Mouse (Mus musculus): ENCODE measurements around the gene Slc10a3. TPM values are rescaled to one million over a fixed set of nuclear protein-coding genes. Genes with fewer than 3 reads are reported as not detected.

Gene Slc10a3
- 8.3 and 8.5 TPM in 2 replicates for polyA plus RNA-seq (2015; fragmentation: Nextera tagmentation; extraction: Ambion mirVana)

DNA sequence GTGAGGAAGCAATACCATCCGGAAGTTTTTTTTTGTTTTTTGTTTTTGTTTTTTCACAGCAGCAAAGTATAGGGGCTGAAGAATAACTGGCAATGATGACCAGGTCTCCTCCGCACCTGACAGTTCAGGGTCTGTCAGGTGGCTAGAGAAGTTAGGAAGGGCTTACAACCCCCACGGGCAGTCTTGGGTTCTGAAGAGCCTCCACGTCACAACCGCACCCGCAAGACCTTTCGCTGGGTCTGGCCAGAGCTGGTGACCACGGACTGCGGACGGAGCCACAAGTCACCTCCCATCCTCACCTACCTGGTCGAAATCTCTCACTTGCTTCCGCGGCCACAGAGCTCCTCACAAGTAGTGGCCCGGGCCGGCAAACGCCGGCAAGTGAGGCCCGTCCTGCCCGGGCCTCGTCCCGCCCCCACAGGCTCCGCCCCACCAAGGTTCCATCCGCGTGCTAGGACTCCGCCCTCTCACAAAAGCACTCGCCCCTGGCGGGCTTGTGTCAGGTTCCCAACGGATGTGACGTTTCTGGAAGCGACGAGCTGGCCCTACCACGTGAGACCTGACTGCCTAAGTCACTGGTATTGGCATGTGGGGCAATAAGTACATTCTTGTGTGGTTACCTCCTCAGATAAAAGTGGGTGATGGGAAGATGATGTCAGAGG lies at the start of gene Slc10a3, which contains the start of gene Ubl4a:
Slc10a3 (minus strand) TSS at position 462 of the 662 bp plus-strand sequence.
Ubl4a (minus strand) TSS at position 331 of the 662 bp plus-strand sequence.
- Histone ChIP-seq H3K9ac (replicated peaks; ENCODE audit: low read depth, low read length) (peak within 1 kb of the TSS; percentile 56), H3K27me3 (replicated peaks; ENCODE audit: control insufficient read depth, insufficient read depth, low read length) (no peaks in the 10 kb centered on the region), H3K4me3 (replicated peaks; ENCODE audit: low read length) (peak within 1 kb of the TSS; percentile 50), H3K27ac (ENCODE audit: low read length) (no peak within 1 kb of the TSS), H3K9me3 (ENCODE audit: control insufficient read depth, low read length) (no peaks in the 10 kb centered on the region), H3K4me1 (replicated peaks; ENCODE audit: control insufficient read depth, insufficient read depth, low read length) (peaks cover 4% of the 10 kb centered on the region), H3K36me3 (ENCODE audit: control insufficient read depth, insufficient read depth) (no peaks in the 10 kb centered on the region), H3K4me2 (ENCODE audit: low read length) (peak within 1 kb of the TSS; percentile 66)
- ATAC-seq, result peak; percentile 91
- 24% methylated on average over 32 of the region's 32 CpGs for WGBS

DNA sequence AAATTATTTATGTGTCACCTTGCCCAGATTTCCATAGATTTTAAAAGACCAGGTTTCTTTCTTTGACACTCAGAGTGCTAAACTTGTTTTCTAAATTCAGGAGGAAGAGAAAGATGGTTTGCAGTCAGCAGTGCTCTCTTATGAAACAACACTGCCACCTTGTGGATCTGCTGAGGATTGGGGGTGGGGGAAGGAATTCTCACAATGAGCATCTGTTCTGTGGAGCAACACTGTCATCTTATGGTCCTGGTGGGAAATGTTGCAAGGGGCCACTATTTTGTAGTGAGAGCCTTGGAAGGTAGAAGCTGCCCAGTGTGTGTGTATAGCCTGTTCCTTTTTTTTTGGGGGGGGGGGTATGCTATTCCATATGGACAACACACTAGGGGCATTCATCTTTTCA lies 40.2 kb upstream of the Slc10a3 start:
- Histone ChIP-seq H3K9ac (replicated peaks; ENCODE audit: low read depth, low read length) (no peak overlapping the region), H3K4me1 (replicated peaks; ENCODE audit: control insufficient read depth, insufficient read depth, low read length) (no peaks in the 10 kb centered on the region), H3K4me2 (ENCODE audit: low read length) (no peak overlapping the region), H3K27me3 (replicated peaks; ENCODE audit: control insufficient read depth, insufficient read depth, low read length) (no peaks in the 10 kb centered on the region), H3K36me3 (ENCODE audit: control insufficient read depth, insufficient read depth) (0 out of 2 replicates have a peak, but pooled peaks cover 2% of the 10 kb centered on the region), H3K4me3 (replicated peaks; ENCODE audit: low read length) (no peak overlapping the region), H3K9me3 (ENCODE audit: control insufficient read depth, low read length) (no peaks in the 10 kb centered on the region), H3K27ac (ENCODE audit: low read length) (no peak overlapping the region)
- peak; percentile 87 for ATAC-seq

DNA sequence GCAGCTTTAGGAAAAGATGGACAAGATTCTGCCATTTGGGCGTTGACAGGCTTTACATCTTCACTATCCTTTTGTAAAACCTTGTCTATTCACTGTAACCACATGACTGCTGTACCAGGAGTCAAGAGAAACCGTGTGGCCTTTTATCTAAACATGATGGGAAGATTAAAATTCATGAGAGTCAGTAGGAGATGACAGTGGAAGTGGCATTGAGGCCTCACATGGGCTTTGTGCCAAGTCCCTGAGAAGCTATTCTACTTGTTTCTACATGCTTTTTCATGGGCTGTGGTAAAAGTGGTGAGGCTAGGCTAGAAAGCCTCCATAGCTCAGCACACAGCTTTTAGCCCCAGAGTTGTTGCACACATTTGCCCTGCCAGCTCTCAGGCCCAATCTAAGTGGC lies 35.2 kb upstream of the Slc10a3 start:
- H3K9me3 ChIP-seq (ENCODE audit: control insufficient read depth, low read length), result no peaks in the 10 kb centered on the region

DNA sequence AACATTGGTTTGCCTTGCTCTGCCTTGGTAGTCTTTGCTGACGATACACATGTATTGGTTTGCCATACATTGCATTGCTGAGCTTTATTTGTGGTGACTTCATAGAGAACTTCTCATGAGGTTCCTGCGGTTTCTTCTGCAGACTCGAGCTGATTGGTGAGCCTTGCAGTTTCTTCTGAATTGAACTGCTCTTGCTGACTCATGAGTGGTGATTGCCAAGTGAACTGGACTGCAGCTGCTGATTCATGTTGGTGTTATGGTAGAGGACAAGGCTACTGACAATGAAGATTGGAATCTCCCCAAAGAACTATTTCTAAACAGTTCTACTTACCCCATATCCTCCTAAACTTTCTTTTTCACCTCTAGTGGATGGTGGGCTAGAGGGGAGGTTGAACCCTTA lies 27.0 kb upstream of the Slc10a3 start:
- Histone ChIP-seq H3K27ac (ENCODE audit: low read length) (no peak overlapping the region), H3K9me3 (ENCODE audit: control insufficient read depth, low read length) (no peaks in the 10 kb centered on the region), H3K36me3 (ENCODE audit: control insufficient read depth, insufficient read depth) (no peaks in the 10 kb centered on the region), H3K4me2 (ENCODE audit: low read length) (no peak overlapping the region), H3K9ac (replicated peaks; ENCODE audit: low read depth, low read length) (no peak overlapping the region), H3K4me1 (replicated peaks; ENCODE audit: control insufficient read depth, insufficient read depth, low read length) (no peaks in the 10 kb centered on the region), H3K4me3 (replicated peaks; ENCODE audit: low read length) (no peak overlapping the region), H3K27me3 (replicated peaks; ENCODE audit: control insufficient read depth, insufficient read depth, low read length) (no peaks in the 10 kb centered on the region)
- WGBS, result 85% methylated on average over 3 of the region's 3 CpGs
- ATAC-seq, result no peak

More for the DNA sequence above, 35.2 kb upstream of the Slc10a3 start:
- H3K4me3 ChIP-seq (replicated peaks; ENCODE audit: low read length), result no peak overlapping the region
- H3K4me1 ChIP-seq (replicated peaks; ENCODE audit: control insufficient read depth, insufficient read depth, low read length), result no peaks in the 10 kb centered on the region
- no peaks in the 10 kb centered on the region for H3K27me3 ChIP-seq (replicated peaks; ENCODE audit: control insufficient read depth, insufficient read depth, low read length)
- no peak for ATAC-seq
- H3K36me3 ChIP-seq (ENCODE audit: control insufficient read depth, insufficient read depth), result no peaks in the 10 kb centered on the region
- WGBS, result 62% methylated on average over 2 of the region's 2 CpGs
- H3K9ac ChIP-seq (replicated peaks; ENCODE audit: low read depth, low read length), result no peak overlapping the region
- no peak overlapping the region for H3K27ac ChIP-seq (ENCODE audit: low read length)
- H3K4me2 ChIP-seq (ENCODE audit: low read length), result no peak overlapping the region

DNA sequence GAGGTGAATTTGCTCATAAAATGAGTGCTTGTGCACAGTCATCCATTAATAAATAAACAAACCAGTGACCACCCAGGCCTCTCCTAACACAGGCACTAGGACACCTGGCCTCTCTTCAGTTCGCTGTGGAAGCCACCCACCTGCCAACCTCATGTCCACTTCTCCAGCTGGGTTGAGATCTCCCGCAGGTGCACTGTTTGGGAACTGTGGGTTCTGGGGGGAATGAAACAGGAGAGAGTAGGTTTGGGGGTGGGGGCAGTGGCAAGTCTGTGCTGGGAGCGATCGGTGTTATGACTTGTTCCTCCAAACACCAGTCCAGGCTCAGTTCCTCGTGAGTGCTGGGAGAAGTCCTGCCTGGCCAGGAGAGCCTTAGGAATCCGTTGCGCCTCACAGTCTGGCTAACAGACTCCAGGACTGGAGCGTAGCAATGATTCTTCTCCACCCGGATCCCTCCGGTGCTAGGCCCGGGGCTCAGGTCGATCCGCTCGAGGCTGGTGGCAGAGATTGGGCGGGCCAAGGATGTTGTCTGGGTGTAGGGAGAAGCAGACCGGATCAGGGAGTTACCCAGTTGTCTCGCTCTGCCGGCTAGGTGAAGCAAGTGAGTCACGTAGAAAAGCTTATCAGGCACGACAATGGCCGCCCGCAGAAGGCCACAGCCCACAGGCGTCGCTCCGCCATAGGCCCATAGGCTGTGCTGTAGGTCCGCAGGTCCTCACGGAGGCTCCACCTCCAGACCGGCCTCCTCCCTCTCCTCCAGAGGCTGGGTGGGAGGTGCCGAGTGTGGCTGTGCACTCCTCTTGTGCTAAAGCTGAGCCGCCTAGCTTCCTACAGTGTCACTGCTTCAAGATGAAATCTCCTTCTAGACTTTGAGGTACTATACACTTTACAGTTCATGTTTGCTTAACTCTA lies 19.6 kb upstream of the Slc10a3 start, which contains the start of the genes Fam3a and Ikbkg:
Fam3a (minus strand) TSS at position 738 of the 909 bp plus-strand sequence.
Ikbkg (plus strand) TSS at position 756 of the 909 bp plus-strand sequence.
- Histone ChIP-seq H3K4me2 (ENCODE audit: low read length) (peak within 1 kb of the TSS; percentile 67), H3K36me3 (ENCODE audit: control insufficient read depth, insufficient read depth) (no peaks in the 10 kb centered on the region), H3K9me3 (ENCODE audit: control insufficient read depth, low read length) (no peaks in the 10 kb centered on the region), H3K9ac (replicated peaks; ENCODE audit: low read depth, low read length) (peak within 1 kb of the TSS; percentile 78), H3K27me3 (replicated peaks; ENCODE audit: control insufficient read depth, insufficient read depth, low read length) (no peaks in the 10 kb centered on the region), H3K4me3 (replicated peaks; ENCODE audit: low read length) (peak within 1 kb of the TSS; percentile 54), H3K27ac (ENCODE audit: low read length) (peak within 1 kb of the TSS; percentile 75), H3K4me1 (replicated peaks; ENCODE audit: control insufficient read depth, insufficient read depth, low read length) (peaks cover 9% of the 10 kb centered on the region)
- ATAC-seq, result peak; percentile 100
- WGBS, result 20% methylated on average over 30 of the region's 30 CpGs

DNA sequence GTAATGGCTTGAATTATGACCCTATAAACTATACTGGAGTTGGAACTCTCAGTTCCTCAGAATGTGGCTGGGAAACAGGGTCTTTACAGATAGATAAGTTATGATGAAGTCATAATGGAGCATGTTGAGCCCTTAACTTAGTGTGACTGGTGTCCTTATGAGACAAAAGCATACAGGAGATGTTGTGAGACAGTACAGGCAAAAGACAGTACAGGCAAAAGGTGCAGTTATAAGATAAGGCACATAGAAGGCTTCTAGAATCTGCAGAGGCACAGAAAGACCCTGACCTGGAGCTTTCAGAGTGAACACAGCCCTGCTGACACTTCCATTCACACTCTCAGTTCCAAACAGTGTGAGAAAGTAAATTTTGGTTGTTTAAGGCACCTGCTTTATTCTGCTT lies 15.0 kb upstream of the Slc10a3 start:
- no peaks in the 10 kb centered on the region for H3K27me3 ChIP-seq (replicated peaks; ENCODE audit: control insufficient read depth, insufficient read depth, low read length)
- no peak for ATAC-seq
- peaks cover 6% of the 10 kb centered on the region for H3K4me1 ChIP-seq (replicated peaks; ENCODE audit: control insufficient read depth, insufficient read depth, low read length)

DNA sequence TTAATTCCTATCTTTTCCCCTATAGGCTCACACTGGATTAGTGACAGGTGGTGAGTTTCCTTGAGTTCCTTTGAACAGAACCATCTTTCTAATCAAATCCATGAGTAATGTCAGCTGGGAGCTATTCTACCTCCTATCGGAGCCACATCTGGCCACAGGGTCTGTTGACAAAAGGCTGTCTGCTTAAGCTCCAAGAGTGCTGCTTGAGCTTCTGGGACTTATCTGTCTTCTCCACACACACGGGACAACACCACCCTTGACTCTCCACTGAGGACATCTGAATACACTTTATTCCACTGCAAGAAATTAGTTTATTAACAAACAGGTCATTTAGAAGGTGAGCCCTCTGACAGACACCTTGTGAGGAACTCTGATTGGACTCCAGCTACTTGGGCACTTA lies 11.3 kb upstream of the Slc10a3 start:
- ATAC-seq, result no peak
- H3K9ac ChIP-seq (replicated peaks; ENCODE audit: low read depth, low read length), result no peak overlapping the region
- no peak overlapping the region for H3K4me3 ChIP-seq (replicated peaks; ENCODE audit: low read length)
- H3K9me3 ChIP-seq (ENCODE audit: control insufficient read depth, low read length), result no peaks in the 10 kb centered on the region
- H3K27me3 ChIP-seq (replicated peaks; ENCODE audit: control insufficient read depth, insufficient read depth, low read length), result no peaks in the 10 kb centered on the region
- H3K27ac ChIP-seq (ENCODE audit: low read length), result no peak overlapping the region
- H3K4me1 ChIP-seq (replicated peaks; ENCODE audit: control insufficient read depth, insufficient read depth, low read length), result no peaks in the 10 kb centered on the region
- H3K4me2 ChIP-seq (ENCODE audit: low read length), result no peak overlapping the region
- 89% methylated on average over 2 of the region's 2 CpGs for WGBS
- no peaks in the 10 kb centered on the region for H3K36me3 ChIP-seq (ENCODE audit: control insufficient read depth, insufficient read depth)

More for the DNA sequence above, 15.0 kb upstream of the Slc10a3 start:
- H3K9me3 ChIP-seq (ENCODE audit: control insufficient read depth, low read length), result no peaks in the 10 kb centered on the region
- H3K27ac ChIP-seq (ENCODE audit: low read length), result no peak overlapping the region
- no peak overlapping the region for H3K4me2 ChIP-seq (ENCODE audit: low read length)
- no peak overlapping the region for H3K9ac ChIP-seq (replicated peaks; ENCODE audit: low read depth, low read length)
- no peak overlapping the region for H3K4me3 ChIP-seq (replicated peaks; ENCODE audit: low read length)
- no peaks in the 10 kb centered on the region for H3K36me3 ChIP-seq (ENCODE audit: control insufficient read depth, insufficient read depth)

DNA sequence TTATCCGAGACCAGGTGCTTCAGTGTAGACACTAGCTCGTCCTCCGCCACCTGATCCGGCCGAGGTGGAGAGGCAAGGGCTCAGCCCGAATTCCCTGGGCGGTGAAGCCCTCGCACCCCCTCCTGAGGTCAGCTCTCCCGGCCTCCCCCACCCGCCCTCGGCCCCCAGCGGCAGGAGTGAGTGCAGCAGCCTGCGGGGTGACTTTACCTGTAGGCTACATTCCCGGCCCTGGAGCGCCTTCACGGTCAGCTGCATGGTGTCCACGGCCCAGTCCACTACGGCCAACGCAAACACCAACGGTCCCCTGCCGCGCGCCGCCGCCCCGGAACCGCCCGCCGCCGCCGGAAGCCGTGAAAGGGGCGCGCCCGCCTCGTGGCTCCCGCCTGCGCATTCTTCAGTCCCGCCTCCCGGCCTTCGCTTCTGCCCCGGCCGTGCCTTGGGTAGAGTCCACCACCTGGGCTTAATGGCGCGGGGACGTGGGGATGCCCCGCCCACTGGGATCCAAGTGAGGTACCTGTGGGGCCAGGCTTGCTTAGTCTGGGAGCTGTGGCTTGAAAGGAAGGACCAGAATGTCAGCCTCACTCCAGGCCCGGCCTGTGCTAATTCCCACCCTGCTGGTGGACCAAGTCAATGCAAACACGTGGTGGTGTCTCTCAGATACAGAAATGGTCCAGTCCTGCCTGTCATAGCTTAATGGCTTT lies 4.8 kb downstream of the Slc10a3 start:
- peak overlapping the region; percentile 62 for H3K4me2 ChIP-seq (ENCODE audit: low read length)
- peak overlapping the region; percentile 63 for H3K4me3 ChIP-seq (replicated peaks; ENCODE audit: low read length)
- H3K4me1 ChIP-seq (replicated peaks; ENCODE audit: control insufficient read depth, insufficient read depth, low read length), result peaks cover 11% of the 10 kb centered on the region
- H3K9me3 ChIP-seq (ENCODE audit: control insufficient read depth, low read length), result no peaks in the 10 kb centered on the region
- 27% methylated on average over 20 of the region's 49 CpGs for WGBS
- H3K27ac ChIP-seq (ENCODE audit: low read length), result peak overlapping the region; percentile 41; the same call in 1 of the 2 replicates
- peak overlapping the region; percentile 82 for H3K9ac ChIP-seq (replicated peaks; ENCODE audit: low read depth, low read length)
- ATAC-seq, result peak; percentile 77
- H3K36me3 ChIP-seq (ENCODE audit: control insufficient read depth, insufficient read depth), result no peaks in the 10 kb centered on the region
- no peaks in the 10 kb centered on the region for H3K27me3 ChIP-seq (replicated peaks; ENCODE audit: control insufficient read depth, insufficient read depth, low read length)

DNA sequence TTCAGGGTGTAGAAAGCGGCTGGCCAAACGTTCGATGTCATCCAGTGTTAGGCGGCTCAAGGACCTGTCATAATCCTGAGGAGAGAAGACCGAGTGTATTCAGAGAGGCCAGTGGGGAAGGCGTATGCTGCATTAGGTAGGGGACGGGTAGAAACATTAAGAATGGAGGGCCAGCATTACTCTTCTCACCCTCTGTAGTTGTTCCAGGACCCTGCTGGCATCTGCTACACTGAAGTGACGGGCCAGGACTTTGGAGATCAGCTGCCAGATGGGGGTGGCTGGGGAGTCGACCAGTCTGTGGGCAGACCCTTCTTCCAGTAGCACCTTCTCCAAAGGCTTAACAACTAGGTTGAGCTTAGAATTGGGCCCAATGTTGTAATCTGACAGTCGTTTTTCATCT lies 5.6 kb downstream of the Slc10a3 start:
- WGBS, result 65% methylated on average over 10 of the region's 10 CpGs
- H3K27ac ChIP-seq (ENCODE audit: low read length), result no peak overlapping the region

More for the DNA sequence above, 5.6 kb downstream of the Slc10a3 start:
- H3K36me3 ChIP-seq (ENCODE audit: control insufficient read depth, insufficient read depth), result no peaks in the 10 kb centered on the region
- peak overlapping the region; percentile 82 for H3K9ac ChIP-seq (replicated peaks; ENCODE audit: low read depth, low read length)
- no peaks in the 10 kb centered on the region for H3K9me3 ChIP-seq (ENCODE audit: control insufficient read depth, low read length)
- peaks cover 11% of the 10 kb centered on the region for H3K4me1 ChIP-seq (replicated peaks; ENCODE audit: control insufficient read depth, insufficient read depth, low read length)
- peak overlapping the region; percentile 62 for H3K4me2 ChIP-seq (ENCODE audit: low read length)
- peak overlapping the region; percentile 63 for H3K4me3 ChIP-seq (replicated peaks; ENCODE audit: low read length)
- no peak for ATAC-seq
- no peaks in the 10 kb centered on the region for H3K27me3 ChIP-seq (replicated peaks; ENCODE audit: control insufficient read depth, insufficient read depth, low read length)

Data from forebrain, embryonic 16.5 days (tissue).